ENCODE assay signal across 9 mouse cellular contexts in genomic region chr13:82892731-82893130, GRCm38 (mm10).
DNase-seq lines count a peak whose midpoint lies in the region; ATAC-seq and TF ChIP-seq lines count a peak whose summit lies in the region.
"Had no signal": no experiment of that assay in that cellular context is flagged by ENCODE, and none has a peak within 500 bp of the region (broad histone marks: within the 10 kb centered on the region; RNA-seq: fewer than 3 reads in every experiment).

No protein-coding gene starts in this region.

- DNase-seq in heart, adult 8-10 months (ENCODE audit: low spot score) = peak; percentile 34
- no peak for DNase-seq in heart, postnatal 25 days (ENCODE audit: low spot score)
- peak; percentile 10 for DNase-seq in R1 (ENCODE audit: low read depth, low spot score)
- peak; percentile 19 to 20 for DNase-seq in kidney, postnatal 36 days
- DNase-seq: liver, embryonic 13.5 days; thymus, postnatal 36 days had no signal

- no peak overlapping the region for H3K4me3 ChIP-seq in C2C12 (ENCODE audit: insufficient read depth, poor library complexity, severe bottlenecking)
- H3K4me3 ChIP-seq: liver, embryonic 13.5 days had no signal

- no peaks in the 10 kb centered on the region for H3K36me3 ChIP-seq in C2C12 (ENCODE audit: control insufficient read depth, insufficient read depth)
- H3K36me3 ChIP-seq: liver, embryonic 13.5 days had no signal

- intact Hi-C loops in heart, postnatal 25 days (cut with DNase I) = no loop called here

- no peaks in the 10 kb centered on the region for H3K79me3 ChIP-seq in C2C12 (ENCODE audit: low read depth)

- ATAC-seq in erythroblast, adult 5-6 weeks (replicated peaks; ENCODE audit: low FRiP score, poor library complexity, severe bottlenecking) = no peak
- ATAC-seq in megakaryocyte-erythroid progenitor cell, adult 5-6 weeks (replicated peaks; ENCODE audit: low FRiP score, low TSS enrichment, poor library complexity, severe bottlenecking) = no peak

- H3K79me2 ChIP-seq in C2C12 (ENCODE audit: control insufficient read depth, insufficient read depth) = no peaks in the 10 kb centered on the region

- no peak overlapping the region for H3ac ChIP-seq in C2C12 (ENCODE audit: control insufficient read depth, insufficient read length, low read depth)

- H3K27me3 ChIP-seq in C2C12 (ENCODE audit: control insufficient read depth, insufficient read depth, insufficient read length) = no peaks in the 10 kb centered on the region
- H3K27me3 ChIP-seq: liver, embryonic 13.5 days had no signal

- TF ChIP-seq CTCF in C2C12 (IDR thresholded peaks at IDR 0.05; ENCODE audit: control insufficient read depth, insufficient read depth, insufficient read length) = no peak

TF ChIP-seq in C2C12, 6 proteins besides CTCF, POLR2A, EP300 and RAD21:
- TF ChIP-seq FOSL1 (IDR thresholded peaks at IDR 0.05; ENCODE audit: insufficient read depth, low read length, poor library complexity, severe bottlenecking) (peak; percentile 17), MYOG (IDR thresholded peaks at IDR 0.05; ENCODE audit: control insufficient read depth, extremely low read depth, insufficient read length) (no peak), MAX (IDR thresholded peaks at IDR 0.05) (no peak), CEBPB (IDR thresholded peaks at IDR 0.05; ENCODE audit: low read depth) (no peak), USF1 (IDR thresholded peaks at IDR 0.05; ENCODE audit: low read depth) (no peak)
